8 mouse cellular contexts compared by ENCODE assay signal in genomic region chr11:69331929-69332405, GRCm38 (mm10). TPM values are rescaled to one million over a fixed set of nuclear protein-coding genes. Genes with fewer than 3 reads are reported as not detected.
DNase-seq lines count a peak whose midpoint lies in the region; ATAC-seq and TF ChIP-seq lines count a peak whose summit lies in the region.

No protein-coding gene starts in this region.

- 3% methylated on average over 24 of the region's 24 CpGs for WGBS in hindbrain, embryonic 10.5 days
- under 1% methylated on average over 24 of the region's 24 CpGs for WGBS in lung, embryonic 14.5 days
- WGBS in neural tube, embryonic 15.5 days = under 1% methylated on average over 24 of the region's 24 CpGs

- 0 out of 2 replicates have a peak, but pooled peaks have one; percentile 10 for TF ChIP-seq CTCF in lung, embryonic 14.5 days (IDR thresholded peaks at IDR 0.05; ENCODE audit: low read depth)

- peak overlapping the region; percentile 62 for H3K4me2 ChIP-seq in lung, embryonic 14.5 days
- H3K4me2 ChIP-seq in neural tube, embryonic 15.5 days = peak overlapping the region; percentile 73

- peak; percentile 42 for DNase-seq in MN1 (ENCODE audit: low spot score)
- DNase-seq in cerebellum, postnatal 10 days = peak; percentile 89 to 90
- DNase-seq in hindbrain, embryonic 10.5 days (ENCODE audit: low spot score) = peak; percentile 86
- DNase-seq in layer of hippocampus, adult 9-10 months (ENCODE audit: low spot score) = peak; percentile 63
- peak; percentile 88 for DNase-seq in lung, embryonic 14.5 days
- DNase-seq in testis, postnatal 14 days (ENCODE audit: low spot score) = peak; percentile 80

- ATAC-seq in frontal cortex, adult (ENCODE audit: low TSS enrichment) = peak; percentile 66
- peak; percentile 66 for ATAC-seq in lung, embryonic 14.5 days (ENCODE audit: insufficient read depth)
- peak; percentile 78 for ATAC-seq in neural tube, embryonic 15.5 days (ENCODE audit: low FRiP score)

- no peaks in the 10 kb centered on the region for H3K9me3 ChIP-seq in hindbrain, embryonic 10.5 days
- no peaks in the 10 kb centered on the region for H3K9me3 ChIP-seq in lung, embryonic 14.5 days (ENCODE audit: low read depth, low read length)
- no peaks in the 10 kb centered on the region for H3K9me3 ChIP-seq in neural tube, embryonic 15.5 days (replicated peaks)

- peaks cover 50% of the 10 kb centered on the region for H3K27me3 ChIP-seq in hindbrain, embryonic 10.5 days (ENCODE audit: insufficient read depth, poor library complexity, severe bottlenecking)
- peaks cover 11% of the 10 kb centered on the region; the same call in 1 of the 2 replicates for H3K27me3 ChIP-seq in lung, embryonic 14.5 days (ENCODE audit: insufficient read depth, low read length)
- H3K27me3 ChIP-seq in neural tube, embryonic 15.5 days (replicated peaks) = peaks cover 8% of the 10 kb centered on the region

- no peaks in the 10 kb centered on the region for H3K36me3 ChIP-seq in hindbrain, embryonic 10.5 days
- no peaks in the 10 kb centered on the region for H3K36me3 ChIP-seq in lung, embryonic 14.5 days (ENCODE audit: insufficient read depth)
- no peaks in the 10 kb centered on the region for H3K36me3 ChIP-seq in neural tube, embryonic 15.5 days

- H3K27ac ChIP-seq in hindbrain, embryonic 10.5 days = peak overlapping the region; percentile 85
- peak overlapping the region; percentile 10; the same call in 1 of the 2 replicates for H3K27ac ChIP-seq in lung, embryonic 14.5 days (ENCODE audit: low read depth)
- H3K27ac ChIP-seq in neural tube, embryonic 15.5 days (replicated peaks) = peak overlapping the region; percentile 87

- H3K9ac ChIP-seq in lung, embryonic 14.5 days = peak overlapping the region; percentile 47
- H3K9ac ChIP-seq in neural tube, embryonic 15.5 days (replicated peaks) = peak overlapping the region; percentile 59

- H3K4me3 ChIP-seq in hindbrain, embryonic 10.5 days = peak overlapping the region; percentile 62
- peak overlapping the region; percentile 43 for H3K4me3 ChIP-seq in lung, embryonic 14.5 days (ENCODE audit: low read depth, low read length)
- H3K4me3 ChIP-seq in neural tube, embryonic 15.5 days (replicated peaks) = peak overlapping the region; percentile 45

- peaks cover 35% of the 10 kb centered on the region for H3K4me1 ChIP-seq in hindbrain, embryonic 10.5 days (replicated peaks)
- H3K4me1 ChIP-seq in lung, embryonic 14.5 days (ENCODE audit: insufficient read depth) = no peaks in the 10 kb centered on the region; the same call in 1 of the 2 replicates
- H3K4me1 ChIP-seq in neural tube, embryonic 15.5 days = peaks cover 29% of the 10 kb centered on the region

RNA-seq across cellular contexts. Expression of gene Kcnab3, which starts 5.9 kb away (rescaled TPM):
- 1.2 and 2.7 TPM in 2 replicates for polyA plus RNA-seq in hindbrain, embryonic 10.5 days (2016; fragmentation: Nextera tagmentation; extraction: Ambion mirVana)
- 0.89 and 1.3 TPM in 2 replicates for polyA plus RNA-seq in lung, embryonic 14.5 days (2014; fragmentation: Nextera tagmentation; extraction: Ambion mirVana)
- 6.0 and 7.3 TPM in 2 replicates for polyA plus RNA-seq in neural tube, embryonic 15.5 days (2015; fragmentation: Nextera tagmentation; extraction: Ambion mirVana)

RNA-seq across cellular contexts. Expression of gene Trappc1, which starts 8.2 kb away (rescaled TPM):
- 189 and 208 TPM in 2 replicates for polyA plus RNA-seq in hindbrain, embryonic 10.5 days (2016; fragmentation: Nextera tagmentation; extraction: Ambion mirVana)
- polyA plus RNA-seq in lung, embryonic 14.5 days (2014; fragmentation: Nextera tagmentation; extraction: Ambion mirVana) = 143 and 150 TPM in 2 replicates
- 186 and 201 TPM in 2 replicates for polyA plus RNA-seq in neural tube, embryonic 15.5 days (2015; fragmentation: Nextera tagmentation; extraction: Ambion mirVana)

RNA-seq across cellular contexts. Expression of gene Rnf227, which starts 8.3 kb away (rescaled TPM):
- 18.0 and 19.9 TPM in 2 replicates for polyA plus RNA-seq in hindbrain, embryonic 10.5 days (2016; fragmentation: Nextera tagmentation; extraction: Ambion mirVana)
- 15.2 TPM in 2 replicates for polyA plus RNA-seq in lung, embryonic 14.5 days (2014; fragmentation: Nextera tagmentation; extraction: Ambion mirVana)
- 213 and 250 TPM in 2 replicates for polyA plus RNA-seq in neural tube, embryonic 15.5 days (2015; fragmentation: Nextera tagmentation; extraction: Ambion mirVana)

RNA-seq across cellular contexts. Expression of gene Cntrob, which starts 8.4 kb away (rescaled TPM):
- 34.2 and 36.7 TPM in 2 replicates for polyA plus RNA-seq in hindbrain, embryonic 10.5 days (2016; fragmentation: Nextera tagmentation; extraction: Ambion mirVana)
- 16.6 and 19.2 TPM in 2 replicates for polyA plus RNA-seq in lung, embryonic 14.5 days (2014; fragmentation: Nextera tagmentation; extraction: Ambion mirVana)
- 14.5 and 15.3 TPM in 2 replicates for polyA plus RNA-seq in neural tube, embryonic 15.5 days (2015; fragmentation: Nextera tagmentation; extraction: Ambion mirVana)

RNA-seq across cellular contexts. Expression of gene Chd3, which starts 37.2 kb away (rescaled TPM):
- polyA plus RNA-seq in hindbrain, embryonic 10.5 days (2016; fragmentation: Nextera tagmentation; extraction: Ambion mirVana) = 45.1 and 46.9 TPM in 2 replicates
- 57.3 and 59.9 TPM in 2 replicates for polyA plus RNA-seq in lung, embryonic 14.5 days (2014; fragmentation: Nextera tagmentation; extraction: Ambion mirVana)
- polyA plus RNA-seq in neural tube, embryonic 15.5 days (2015; fragmentation: Nextera tagmentation; extraction: Ambion mirVana) = 70.6 and 76.1 TPM in 2 replicates

Comparison
In these comparisons a context has a peak if more than half of its experiments do, and no peak if none do; other contexts are left out.
1. Peak in every context shown above with its lines: DNase-seq, ATAC-seq, H3K4me3 ChIP-seq and H3K27ac ChIP-seq.
2. H3K27ac ChIP-seq: peak in every context shown above with its lines; median percentile 87 in neural tube, embryonic 15.5 days; 85 in hindbrain, embryonic 10.5 days; 10 in lung, embryonic 14.5 days.
3. RNA of gene Rnf227, which starts 8.3 kb away (polyA plus RNA-seq): 213 to 250 TPM in neural tube, embryonic 15.5 days; 18.0 to 19.9 TPM in hindbrain, embryonic 10.5 days and 15.2 TPM in lung, embryonic 14.5 days; every median in the first group is over 10 times any median in the second.